Mouse (Mus musculus) ES-E14 (cell line): Measurements from ENCODE around the gene Baiap2l2. TPM values are rescaled to one million over a fixed set of nuclear protein-coding genes. Genes with fewer than 3 reads are reported as not detected.
"Not testable (repeated sequence)": the region's sequence is repeated elsewhere in the genome, so short reads cannot be mapped to it uniquely, and the experiment has no call there.

Source experiments
- DNase-seq: peaks from one replicate; pipeline ENCODE4 v3.0.0-alpha.2; 2013; ENCODE audit warnings: low read depth, low spot score
- H3K27ac ChIP-seq: 2 replicates; pipeline ENCODE4 v1.5.1; 2012; ENCODE audit warnings: low read depth, mild to moderate bottlenecking, low read length, moderate library complexity, mixed read lengths; ENCODE audit not compliant: poor library complexity, insufficient read depth, severe bottlenecking
- H3K36me3 ChIP-seq: 2 replicates; pipeline ENCODE4 v1.6.1; 2012; ENCODE audit warnings: mild to moderate bottlenecking, low read length, moderate library complexity, mixed read lengths; ENCODE audit not compliant: control insufficient read depth, poor library complexity, insufficient read depth, severe bottlenecking
- H3K4me1 ChIP-seq, 2 experiments: fragments of 150-350 bp in 1 of 2; sonication (generic) in 1 of 2; 2 replicates each; pipeline ENCODE4 v1.6.1; 2012; ENCODE audit warnings: low read length in 2 of 2, mild to moderate bottlenecking in 1 of 2, mixed read lengths in 1 of 2; ENCODE audit not compliant: control insufficient read depth in 2 of 2, insufficient read depth in 2 of 2, poor library complexity in 1 of 2
- H3K4me3 ChIP-seq, 2 experiments: fragments of 150-350 bp in 1 of 2; sonication (generic) in 1 of 2; 2 replicates each; pipeline ENCODE4 v1.5.1; 2012; ENCODE audit warnings: low read length in 2 of 2, low read depth in 1 of 2, mild to moderate bottlenecking in 1 of 2, mixed read lengths in 1 of 2; ENCODE audit not compliant: insufficient read depth in 1 of 2, poor library complexity in 1 of 2, severe bottlenecking in 1 of 2
- H3K9ac ChIP-seq: 2 replicates; pipeline ENCODE4 v1.6.1; 2012; ENCODE audit warnings: low read depth, mild to moderate bottlenecking, low read length, mixed read lengths; ENCODE audit not compliant: poor library complexity, insufficient read depth, severe bottlenecking
- H3K9me3 ChIP-seq: fragments of 150-350 bp; sonication (generic); 2 replicates; pipeline ENCODE4 v1.6.1; 2012; ENCODE audit warnings: low read depth, mild to moderate bottlenecking, low read length; ENCODE audit not compliant: control insufficient read depth, insufficient read depth
- CHD2 ChIP-seq: IDR thresholded peaks from 2 replicates; pipeline ENCODE4 v1.6.1; 2014; ENCODE audit warnings: mild to moderate bottlenecking, low read depth, low read length, inconsistent platforms
- HCFC1 ChIP-seq: IDR thresholded peaks from 2 replicates; pipeline ENCODE4 v1.6.1; 2012; ENCODE audit warnings: low read length, inconsistent platforms, borderline replicate concordance; ENCODE audit not compliant: insufficient read depth
- MAFK ChIP-seq: IDR thresholded peaks from 2 replicates; pipeline ENCODE4 v1.6.1; 2014; ENCODE audit warnings: mild to moderate bottlenecking, low read depth, low read length, inconsistent platforms; ENCODE audit not compliant: insufficient read depth
- ZC3H11A ChIP-seq: IDR thresholded peaks from 2 replicates; pipeline ENCODE4 v1.6.1; 2012; ENCODE audit warnings: low read depth, mild to moderate bottlenecking, inconsistent platforms, low read length, borderline replicate concordance
- ZNF384 ChIP-seq: IDR thresholded peaks from 2 replicates; pipeline ENCODE4 v1.6.1; 2012; ENCODE audit warnings: low read depth, low read length, inconsistent platforms
- in situ Hi-C, 2 experiments: fragments of 600-800 bp; cut with MboI; formaldehyde crosslinking; loops; one replicate each; pipeline ENCODE4 v1.15.1; 2025; ENCODE audit warnings: low sequenced_read_pairs in 2 of 2, inconsistent platforms in 1 of 2; ENCODE audit not compliant: unreplicated experiment in 2 of 2
- total RNA-seq: library from RNA; depleted of rRNA; stranded (reverse); fragments of 300-350 nt; gene quantifications from 2 replicates; pipeline ENCODE4 v1.2.3, GENCODE M21; 2012

The Baiap2l2 gene
- total RNA-seq, 1 experiment = 0.13 TPM

DNA sequence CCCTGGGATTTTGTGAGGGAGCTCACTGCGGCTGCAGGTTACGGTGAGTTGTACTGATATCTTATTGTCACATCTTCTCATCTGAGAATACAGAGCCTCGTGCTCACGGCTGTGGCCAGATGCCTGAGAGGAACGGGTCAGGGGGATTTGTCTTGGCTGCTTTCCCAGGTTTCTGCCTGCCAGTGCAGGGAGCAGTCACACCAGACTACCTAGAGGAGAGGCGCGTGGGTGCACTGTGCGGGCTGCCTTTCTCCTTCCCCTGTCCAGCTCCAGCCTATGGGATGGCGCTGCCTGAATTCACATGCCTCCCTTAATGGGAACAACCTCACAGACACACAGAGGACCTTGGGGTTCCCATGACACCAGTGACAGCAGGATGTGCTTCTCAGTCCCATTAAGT lies 50.1 kb downstream of the Baiap2l2 start:
- Histone ChIP-seq H3K9ac (no peak overlapping the region), H3K4me1 (no peaks in the 10 kb centered on the region), H3K27ac (no peak overlapping the region), H3K36me3 (peaks cover 48% of the 10 kb centered on the region), H3K4me3 (no peak overlapping the region), H3K9me3 (no peaks in the 10 kb centered on the region)
- in situ Hi-C loops = loop anchor here in 1 of 2 experiments (10.0 kb wide), 1 partner anchor 230 kb away; no protein-coding TSS in a partner anchor
- no peak for TF ChIP-seq CHD2
- no peak for TF ChIP-seq MAFK
- no peak for TF ChIP-seq HCFC1
- no peak for TF ChIP-seq ZC3H11A
- TF ChIP-seq ZNF384 = no peak
- no peak for DNase-seq

DNA sequence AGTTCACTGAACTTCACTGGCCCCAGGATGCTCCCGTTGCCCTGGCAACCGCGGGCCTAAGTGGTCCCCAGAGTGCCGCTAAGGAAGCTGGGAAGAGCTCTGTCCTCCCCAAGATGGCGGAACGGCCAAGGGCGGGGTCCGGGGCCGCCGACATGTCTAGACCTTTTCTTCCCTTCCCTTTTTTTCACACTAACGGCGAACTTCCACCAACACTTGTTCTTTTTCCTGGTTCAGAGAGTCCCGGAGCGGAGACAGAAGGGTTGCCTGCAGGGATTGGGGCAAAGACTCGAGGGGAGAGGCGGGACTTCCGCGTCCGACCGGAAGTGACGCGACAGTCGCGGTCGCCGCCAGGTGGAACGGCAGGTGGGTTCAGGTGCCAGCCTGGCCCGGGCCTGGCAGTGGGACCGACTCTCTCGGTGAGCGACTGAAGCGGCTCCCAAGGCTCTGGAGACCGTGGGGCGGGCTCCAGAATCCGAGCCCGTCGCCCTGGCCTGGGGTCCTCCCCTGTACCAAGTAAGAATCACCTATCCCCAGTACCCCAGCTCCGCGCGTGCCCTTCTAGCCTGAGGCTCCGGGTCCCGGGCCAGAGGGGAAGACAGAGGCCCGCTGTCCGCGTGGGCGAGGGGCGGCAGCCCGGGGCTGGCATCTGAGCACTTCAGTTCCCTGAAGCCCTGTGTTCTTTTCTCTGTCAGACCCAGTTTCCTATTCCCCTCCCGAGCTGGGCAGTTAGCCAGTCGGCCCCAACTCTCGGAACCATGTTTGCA lies 56.1 kb downstream of the Baiap2l2 start, which contains the start of the genes Pick1 and Gm49486:
TSS of gene Pick1 (plus strand) at position 116 of the 764 bp plus-strand sequence.
TSS of gene Gm49486 (plus strand) at position 334 of the 764 bp plus-strand sequence.
- peak within 1 kb of the TSS; percentile 93 for H3K27ac ChIP-seq
- in situ Hi-C loops = no loop called here
- peak; percentile 87 for DNase-seq

DNA sequence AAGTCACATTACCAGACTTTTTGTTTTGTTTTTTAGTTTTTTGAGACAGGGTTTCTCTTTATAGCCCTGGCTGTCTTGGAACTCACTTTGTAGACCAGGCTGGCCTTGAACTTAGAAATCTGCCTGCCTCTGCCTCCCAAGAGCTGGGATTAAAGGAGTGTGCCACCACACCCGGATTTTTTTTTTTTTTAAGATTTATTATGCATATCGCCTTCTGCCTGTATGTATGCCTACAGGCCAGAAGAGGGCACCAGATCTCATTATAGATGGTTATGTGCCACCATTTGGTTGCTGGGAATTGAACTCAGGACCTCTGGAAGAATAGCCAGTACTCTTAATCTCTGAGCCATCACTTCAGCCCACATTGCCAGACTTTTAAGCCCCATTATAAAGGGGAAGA lies 59.6 kb downstream of the Baiap2l2 start:
- H3K9ac ChIP-seq = not testable (repeated sequence)

More for the DNA sequence above, 56.1 kb downstream of the Baiap2l2 start, which contains the start of the genes Pick1 and Gm49486:
- H3K36me3 ChIP-seq = peaks cover 19% of the 10 kb centered on the region
- H3K4me1 ChIP-seq = peaks cover 1 to 10% of the 10 kb centered on the region in 2 experiments; a peak in 2 of 4 replicates
- TF ChIP-seq CHD2 = no peak
- peak; percentile 75 for TF ChIP-seq HCFC1
- no peaks in the 10 kb centered on the region for H3K9me3 ChIP-seq
- peak within 1 kb of the TSS; percentile 92 for H3K9ac ChIP-seq
- H3K4me3 ChIP-seq = peak within 1 kb of the TSS; percentile 82 to 98

GRCm38 (mm10) chr15:79224685-79225084 lies 60.7 kb downstream of the Baiap2l2 start:
- Histone ChIP-seq H3K4me1 (peaks cover 1 to 19% of the 10 kb centered on the region in 2 experiments; a peak in 2 of 4 replicates), H3K9me3 (no peaks in the 10 kb centered on the region), H3K4me3 (no peak overlapping the region), H3K36me3 (no peaks in the 10 kb centered on the region), H3K27ac (no peak overlapping the region), H3K9ac (no peak overlapping the region)
- DNase-seq = peak; percentile 90
- in situ Hi-C loops = no loop called here
- TF ChIP-seq ZC3H11A = peak; percentile 91; the same call in 1 of the 2 replicates
- 0 out of 2 replicates have a peak, but pooled peaks have one; percentile 12 for TF ChIP-seq ZNF384
- TF ChIP-seq MAFK = peak; percentile 82
- no peak for TF ChIP-seq HCFC1
- no peak for TF ChIP-seq CHD2

More for the DNA sequence above, 59.6 kb downstream of the Baiap2l2 start:
- H3K4me1 ChIP-seq = peaks cover 1 to 21% of the 10 kb centered on the region in 2 experiments; a peak in 2 of 4 replicates
- H3K36me3 ChIP-seq, DNase-seq, H3K9me3 ChIP-seq, H3K4me3 ChIP-seq, H3K27ac ChIP-seq, in situ Hi-C loops: not testable (repeated sequence)
- TF ChIP-seq ZNF384 = peak; percentile 73; the same call in 1 of the 2 replicates

DNA sequence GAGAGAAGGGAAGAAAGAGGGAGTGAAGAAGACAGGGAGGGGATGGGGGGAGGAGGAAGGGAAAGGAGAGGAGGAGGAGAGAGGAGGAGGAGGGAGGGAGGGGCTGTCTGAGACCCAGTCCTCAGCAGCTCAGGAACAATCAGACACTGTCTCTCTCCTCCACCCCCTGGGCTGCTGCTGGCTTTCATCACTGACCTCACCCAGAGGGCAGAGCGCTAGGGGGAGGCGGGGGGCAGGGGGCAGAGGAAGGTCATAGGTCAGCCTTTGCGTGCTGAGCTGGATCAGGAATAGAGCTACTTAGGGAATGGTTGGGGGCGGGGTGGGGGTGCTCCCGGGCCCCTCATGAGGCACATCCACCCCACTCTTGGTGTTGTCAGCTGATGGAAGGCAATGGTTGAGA lies 61.7 kb downstream of the Baiap2l2 start:
- in situ Hi-C loops = no loop called here
- Histone ChIP-seq H3K27ac (no peak overlapping the region), H3K9me3 (no peaks in the 10 kb centered on the region), H3K36me3 (no peaks in the 10 kb centered on the region), H3K9ac (no peak overlapping the region), H3K4me3 (no peak overlapping the region), H3K4me1 (peaks cover 1 to 19% of the 10 kb centered on the region in 2 experiments; a peak in 2 of 4 replicates)
- TF ChIP-seq HCFC1 = no peak
- TF ChIP-seq ZC3H11A = no peak
- no peak for TF ChIP-seq MAFK
- no peak for TF ChIP-seq ZNF384
- no peak for TF ChIP-seq CHD2
- DNase-seq = no peak
